Mouse (Mus musculus): Measurements from ENCODE around the gene Mrps27. TPM values are rescaled to one million over a fixed set of nuclear protein-coding genes. Genes with fewer than 3 reads are reported as not detected.
A peak's percentile ranks its signal among the peaks of the same experiment; 100 is the strongest.

The Mrps27 gene
- polyA plus RNA-seq, 1 experiment from 2014 or later = 17.4 TPM

GRCm38 (mm10) chr13:99350009-99350408 lies 5.4 kb downstream of the Mrps27 start:
- Histone ChIP-seq H3K4me3 (ENCODE audit: low read depth, low read length) (no peak overlapping the region), H3K9me3 (ENCODE audit: control insufficient read depth) (no peaks in the 10 kb centered on the region), H3K27me3 (replicated peaks; ENCODE audit: control insufficient read depth, insufficient read depth, low read length) (no peaks in the 10 kb centered on the region), H3K4me2 (replicated peaks; ENCODE audit: low read depth) (no peak overlapping the region), H3K9ac (ENCODE audit: low read depth, low read length) (no peak overlapping the region), H3K36me3 (ENCODE audit: control insufficient read depth, insufficient read depth) (peaks cover 20% of the 10 kb centered on the region), H3K4me1 (replicated peaks; ENCODE audit: control insufficient read depth, insufficient read depth, low read length) (peaks cover 8% of the 10 kb centered on the region; the same call in 1 of the 2 replicates), H3K27ac (ENCODE audit: low read depth, low read length) (no peak overlapping the region)
- TF ChIP-seq CTCF (IDR thresholded peaks at IDR 0.05; ENCODE audit: low read depth) = no peak
- ATAC-seq = no peak
- 90% methylated on average over 6 of the region's 6 CpGs for WGBS

GRCm38 (mm10) chr13:99351186-99351585 lies 6.6 kb downstream of the Mrps27 start:
- peaks cover 2% of the 10 kb centered on the region; the same call in 1 of the 2 replicates for H3K4me1 ChIP-seq (replicated peaks; ENCODE audit: control insufficient read depth, insufficient read depth, low read length)
- 62% methylated on average over 8 of the region's 8 CpGs for whole genome bisulfite sequencing
- no peaks in the 10 kb centered on the region for H3K9me3 ChIP-seq (ENCODE audit: control insufficient read depth)
- no peak for TF ChIP-seq CTCF (IDR thresholded peaks at IDR 0.05; ENCODE audit: low read depth)
- H3K27me3 ChIP-seq (replicated peaks; ENCODE audit: control insufficient read depth, insufficient read depth, low read length) = no peaks in the 10 kb centered on the region
- no peak overlapping the region for H3K4me3 ChIP-seq (ENCODE audit: low read depth, low read length)
- ATAC-seq = no peak
- no peak overlapping the region for H3K27ac ChIP-seq (ENCODE audit: low read depth, low read length)
- peaks cover 20% of the 10 kb centered on the region for H3K36me3 ChIP-seq (ENCODE audit: control insufficient read depth, insufficient read depth)
- H3K9ac ChIP-seq (ENCODE audit: low read depth, low read length) = no peak overlapping the region
- no peak overlapping the region for H3K4me2 ChIP-seq (replicated peaks; ENCODE audit: low read depth)

GRCm38 (mm10) chr13:99351596-99351995 lies 7.0 kb downstream of the Mrps27 start:
- H3K27me3 ChIP-seq (replicated peaks; ENCODE audit: control insufficient read depth, insufficient read depth, low read length) = no peaks in the 10 kb centered on the region
- no peak overlapping the region for H3K4me3 ChIP-seq (ENCODE audit: low read depth, low read length)
- H3K9me3 ChIP-seq (ENCODE audit: control insufficient read depth) = no peaks in the 10 kb centered on the region
- TF ChIP-seq CTCF (IDR thresholded peaks at IDR 0.05; ENCODE audit: low read depth) = no peak
- 79% methylated on average over 3 of the region's 3 CpGs for WGBS
- peaks cover 20% of the 10 kb centered on the region for H3K36me3 ChIP-seq (ENCODE audit: control insufficient read depth, insufficient read depth)
- no peak overlapping the region for H3K4me2 ChIP-seq (replicated peaks; ENCODE audit: low read depth)
- no peak for ATAC-seq
- peaks cover under 1% of the 10 kb centered on the region; the same call in 1 of the 2 replicates for H3K4me1 ChIP-seq (replicated peaks; ENCODE audit: control insufficient read depth, insufficient read depth, low read length)
- no peak overlapping the region for H3K27ac ChIP-seq (ENCODE audit: low read depth, low read length)
- H3K9ac ChIP-seq (ENCODE audit: low read depth, low read length) = no peak overlapping the region

GRCm38 (mm10) chr13:99352758-99353489 lies 8.3 kb downstream of the Mrps27 start:
- peak; percentile 100 for ATAC-seq
- Histone ChIP-seq H3K27me3 (replicated peaks; ENCODE audit: control insufficient read depth, insufficient read depth, low read length) (no peaks in the 10 kb centered on the region), H3K9ac (ENCODE audit: low read depth, low read length) (no peak overlapping the region), H3K4me3 (ENCODE audit: low read depth, low read length) (peak overlapping the region; percentile 48), H3K27ac (ENCODE audit: low read depth, low read length) (peak overlapping the region; percentile 62), H3K36me3 (ENCODE audit: control insufficient read depth, insufficient read depth) (peaks cover 20% of the 10 kb centered on the region), H3K4me2 (replicated peaks; ENCODE audit: low read depth) (peak overlapping the region; percentile 67), H3K9me3 (ENCODE audit: control insufficient read depth) (no peaks in the 10 kb centered on the region), H3K4me1 (replicated peaks; ENCODE audit: control insufficient read depth, insufficient read depth, low read length) (no peaks in the 10 kb centered on the region; the same call in 1 of the 2 replicates)
- 9% methylated on average over 28 of the region's 28 CpGs for WGBS
- peak; percentile 100 for TF ChIP-seq CTCF (IDR thresholded peaks at IDR 0.05; ENCODE audit: low read depth)

GRCm38 (mm10) chr13:99353490-99353851 lies 8.9 kb downstream of the Mrps27 start:
- ATAC-seq = peak; percentile 24; the same call in 1 of the 2 replicates
- H3K4me1 ChIP-seq (replicated peaks; ENCODE audit: control insufficient read depth, insufficient read depth, low read length) = no peaks in the 10 kb centered on the region; the same call in 1 of the 2 replicates
- H3K9me3 ChIP-seq (ENCODE audit: control insufficient read depth) = no peaks in the 10 kb centered on the region
- H3K4me3 ChIP-seq (ENCODE audit: low read depth, low read length) = peak overlapping the region; percentile 48
- peaks cover 14% of the 10 kb centered on the region; the same call in 1 of the 2 replicates for H3K36me3 ChIP-seq (ENCODE audit: control insufficient read depth, insufficient read depth)
- TF ChIP-seq CTCF (IDR thresholded peaks at IDR 0.05; ENCODE audit: low read depth) = no peak
- WGBS = 6% methylated on average over 7 of the region's 7 CpGs
- H3K9ac ChIP-seq (ENCODE audit: low read depth, low read length) = no peak overlapping the region; the same call in 1 of the 2 replicates
- no peaks in the 10 kb centered on the region for H3K27me3 ChIP-seq (replicated peaks; ENCODE audit: control insufficient read depth, insufficient read depth, low read length)
- peak overlapping the region; percentile 62 for H3K27ac ChIP-seq (ENCODE audit: low read depth, low read length)
- H3K4me2 ChIP-seq (replicated peaks; ENCODE audit: low read depth) = peak overlapping the region; percentile 67

GRCm38 (mm10) chr13:99355072-99355471 lies 10.5 kb downstream of the Mrps27 start:
- Histone ChIP-seq H3K27me3 (replicated peaks; ENCODE audit: control insufficient read depth, insufficient read depth, low read length) (no peaks in the 10 kb centered on the region), H3K9ac (ENCODE audit: low read depth, low read length) (no peak overlapping the region), H3K27ac (ENCODE audit: low read depth, low read length) (no peak overlapping the region), H3K4me1 (replicated peaks; ENCODE audit: control insufficient read depth, insufficient read depth, low read length) (no peaks in the 10 kb centered on the region; the same call in 1 of the 2 replicates), H3K9me3 (ENCODE audit: control insufficient read depth) (no peaks in the 10 kb centered on the region), H3K4me2 (replicated peaks; ENCODE audit: low read depth) (no peak overlapping the region), H3K4me3 (ENCODE audit: low read depth, low read length) (no peak overlapping the region), H3K36me3 (ENCODE audit: control insufficient read depth, insufficient read depth) (peaks cover 8% of the 10 kb centered on the region; the same call in 1 of the 2 replicates)
- TF ChIP-seq CTCF (IDR thresholded peaks at IDR 0.05; ENCODE audit: low read depth) = no peak
- no peak for ATAC-seq
- WGBS = 77% methylated on average over 6 of the region's 6 CpGs

All from intestine, postnatal 0 days (tissue).